Mouse (Mus musculus) CD4-positive, CD25-positive, alpha-beta regulatory T cell, adult 4 months (primary cell): ENCODE measurements around the gene Gm10273. TPM values are rescaled to one million over a fixed set of nuclear protein-coding genes. Genes with fewer than 3 reads are reported as not detected.
"Not testable (repeated sequence)": the region's sequence is repeated elsewhere in the genome, so short reads cannot be mapped to it uniquely, and the experiment has no call there.

Source experiments
- ATAC-seq: one replicate; pipeline ENCODE4 v1.8.0; 2017
- polyA plus RNA-seq, 2 experiments: library from polyadenylated mRNA; unstranded; fragments of 100-300 nt; shearing (Covaris generic); gene quantifications; one replicate each; pipeline ENCODE4 v1.2.1; 2017

Gene Gm10273
- 10 to 100 TPM; 52.8 to 77.1 TPM for polyA plus RNA-seq

DNA sequence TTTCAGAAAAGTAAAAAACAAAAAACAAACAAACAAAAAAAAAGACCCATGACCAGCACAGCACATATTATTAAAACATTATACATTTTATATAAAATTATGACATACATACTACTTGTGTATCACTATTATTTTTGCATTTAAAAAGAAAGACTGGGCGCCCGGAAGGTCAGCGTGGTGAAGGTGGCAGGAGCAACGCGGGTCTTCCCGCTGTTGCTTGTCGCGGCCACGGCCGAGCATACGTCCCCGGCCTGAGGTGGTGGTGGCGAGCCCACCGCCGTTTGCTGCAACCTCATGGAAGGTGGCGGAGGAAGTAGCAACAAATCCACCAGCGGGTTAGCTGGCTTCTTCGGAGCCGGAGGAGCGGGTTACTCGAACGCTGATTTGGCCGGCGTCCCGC, at the start of gene Gm10273:
Gene Gm10273 (plus strand): TSS at position 172 of the 400 bp plus-strand sequence.
- not testable (repeated sequence) for ATAC-seq

DNA sequence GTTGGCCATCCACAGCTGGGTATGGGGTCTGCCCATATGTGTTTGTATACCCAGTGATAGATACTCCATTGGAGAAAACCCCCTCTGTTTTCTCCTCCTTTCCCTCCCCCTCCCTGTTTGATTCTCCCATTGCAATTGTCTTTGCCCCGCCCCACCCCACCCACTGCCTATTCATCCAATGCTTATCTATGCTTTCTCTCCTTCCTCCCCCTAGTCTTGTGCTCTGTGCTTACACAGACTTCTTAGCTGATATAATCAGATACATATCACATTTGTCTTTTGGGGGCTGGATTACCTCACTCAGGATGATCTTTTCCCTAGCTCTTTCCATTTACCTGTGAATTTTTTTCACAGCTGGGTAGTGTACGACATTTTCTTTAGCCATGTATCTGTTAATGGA, 48.9 kb upstream of the Gm10273 start:
- no peak for ATAC-seq

DNA sequence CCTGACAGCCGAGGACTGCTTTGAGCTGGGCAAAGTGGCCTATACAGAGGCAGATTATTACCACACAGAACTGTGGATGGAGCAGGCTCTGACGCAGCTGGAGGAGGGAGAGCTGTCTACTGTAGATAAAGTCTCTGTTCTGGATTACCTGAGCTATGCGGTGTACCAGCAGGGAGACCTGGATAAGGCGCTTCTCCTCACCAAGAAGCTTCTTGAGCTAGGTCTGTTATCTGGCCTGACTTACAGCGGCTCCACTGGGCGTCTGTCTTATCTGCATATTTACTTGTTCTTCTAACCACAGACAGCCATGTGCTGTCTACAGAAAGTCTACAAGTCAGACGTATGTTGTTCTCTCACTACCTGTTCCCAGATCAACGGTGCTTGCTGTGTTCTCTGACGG, 47.2 kb upstream of the Gm10273 start:
- no peak for ATAC-seq

DNA sequence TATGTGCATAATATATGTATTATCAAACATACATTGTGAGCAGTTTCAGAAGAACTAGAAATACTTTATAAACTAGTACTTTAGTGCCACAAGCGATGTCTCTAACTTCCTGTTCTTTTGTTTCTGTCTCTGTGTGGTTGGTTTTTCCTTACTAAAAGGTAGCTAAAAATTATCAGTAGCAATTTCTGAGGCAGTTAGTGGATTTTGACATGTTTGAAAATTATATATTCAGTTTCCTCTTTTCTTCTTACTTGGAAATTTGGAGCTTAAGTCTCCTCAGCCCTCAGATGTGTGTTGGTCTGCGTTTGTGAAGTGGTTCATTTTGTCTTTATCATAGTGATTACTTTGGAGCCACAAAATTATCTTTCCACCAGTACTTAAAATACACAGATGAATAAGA, 45.9 kb upstream of the Gm10273 start:
- ATAC-seq: no peak

DNA sequence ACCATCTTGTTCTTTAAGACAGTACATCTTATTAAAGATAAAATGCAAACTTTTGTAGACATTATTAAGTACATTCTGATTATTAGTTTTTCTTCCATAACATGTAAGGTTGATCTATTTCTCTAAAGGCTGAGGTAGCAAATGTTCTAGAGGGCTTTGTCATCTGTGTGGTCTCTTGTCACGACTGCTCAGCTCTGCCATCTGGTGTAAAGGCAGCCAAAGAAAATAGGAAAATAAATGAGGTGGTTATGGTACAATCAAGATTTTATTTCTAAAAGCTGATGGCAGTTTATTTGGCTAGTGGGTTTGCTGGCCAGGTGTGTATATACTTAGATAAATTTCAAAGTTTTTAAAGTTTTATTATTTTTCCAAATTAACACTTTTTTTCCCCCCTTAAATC, 42.4 kb upstream of the Gm10273 start:
- no peak for ATAC-seq

DNA sequence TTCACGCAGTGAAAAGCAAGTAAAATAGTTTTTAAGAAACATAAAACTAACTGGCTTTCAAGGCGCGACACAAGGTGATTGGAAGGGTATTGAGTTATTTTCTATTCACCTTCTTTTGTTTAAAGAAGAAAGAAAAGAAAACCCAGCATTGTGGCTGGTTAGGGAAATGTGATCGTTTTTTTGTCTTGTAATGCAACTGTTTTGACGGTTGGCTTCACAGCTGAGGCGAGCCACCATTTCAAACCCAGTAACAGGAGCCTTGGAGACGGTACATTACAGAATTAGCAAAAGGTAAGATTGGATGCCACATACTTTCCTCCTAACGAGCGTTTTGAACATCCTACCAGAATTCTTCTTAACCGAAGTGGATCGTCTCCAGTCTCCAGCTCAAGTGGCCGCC, 41.3 kb upstream of the Gm10273 start:
- ATAC-seq: no peak

DNA sequence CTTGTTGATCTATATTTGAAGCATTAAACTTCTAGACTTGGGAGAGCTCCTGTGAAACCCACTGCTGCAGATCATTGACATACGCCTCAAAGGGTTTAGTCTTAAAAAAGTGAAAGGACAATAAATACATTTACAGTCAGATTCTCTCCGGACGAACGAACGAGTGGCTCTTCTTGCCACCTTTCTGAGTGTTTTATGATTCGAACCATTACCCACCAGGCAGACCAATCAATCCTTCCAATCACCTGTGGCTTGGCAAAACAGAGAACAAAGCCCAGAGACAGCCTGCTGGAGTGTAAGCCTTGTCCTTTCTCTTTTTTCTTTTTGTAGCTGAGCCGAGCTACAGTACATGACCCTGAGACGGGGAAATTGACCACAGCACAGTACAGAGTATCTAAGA, 40.4 kb upstream of the Gm10273 start:
- ATAC-seq: no peak

DNA sequence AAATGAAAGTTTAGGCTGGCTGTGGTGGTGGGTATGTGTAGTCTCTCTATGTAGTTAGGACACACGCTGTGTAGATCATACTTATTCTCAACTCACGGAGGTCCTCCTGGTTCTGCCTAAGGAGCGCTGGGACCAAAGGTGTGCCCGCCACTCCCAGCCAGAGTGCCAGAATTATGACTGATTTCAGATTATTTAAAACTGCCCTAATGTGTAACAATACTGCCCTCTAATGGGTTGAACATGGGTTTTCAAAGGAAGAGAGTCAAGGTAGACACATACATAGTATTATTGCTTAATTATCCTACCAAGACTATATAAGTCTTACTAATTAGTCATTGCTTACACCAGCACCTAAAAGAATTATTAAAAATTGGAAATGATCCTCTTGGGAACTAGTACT, 36.7 kb upstream of the Gm10273 start:
- ATAC-seq: peak; percentile 39

DNA sequence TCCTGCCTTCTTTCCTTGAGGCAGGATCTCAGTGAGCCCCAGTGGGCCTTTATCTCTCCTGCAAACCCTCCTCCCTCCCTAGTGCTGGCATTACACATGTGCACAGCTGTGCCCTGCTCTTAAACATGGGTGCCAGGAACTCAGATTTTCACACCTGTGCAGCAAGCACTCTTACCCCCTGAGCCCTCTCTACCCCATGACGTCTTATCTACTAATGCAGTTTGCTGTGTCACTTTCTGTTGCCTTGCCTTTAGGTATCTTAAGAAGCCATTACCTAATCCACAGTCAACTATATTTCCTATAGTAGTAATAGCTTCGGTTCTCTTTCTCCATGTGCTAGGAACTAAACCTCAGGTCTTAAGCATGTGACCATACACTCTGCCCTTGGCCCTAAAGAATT, 32.2 kb upstream of the Gm10273 start:
- ATAC-seq: no peak

DNA sequence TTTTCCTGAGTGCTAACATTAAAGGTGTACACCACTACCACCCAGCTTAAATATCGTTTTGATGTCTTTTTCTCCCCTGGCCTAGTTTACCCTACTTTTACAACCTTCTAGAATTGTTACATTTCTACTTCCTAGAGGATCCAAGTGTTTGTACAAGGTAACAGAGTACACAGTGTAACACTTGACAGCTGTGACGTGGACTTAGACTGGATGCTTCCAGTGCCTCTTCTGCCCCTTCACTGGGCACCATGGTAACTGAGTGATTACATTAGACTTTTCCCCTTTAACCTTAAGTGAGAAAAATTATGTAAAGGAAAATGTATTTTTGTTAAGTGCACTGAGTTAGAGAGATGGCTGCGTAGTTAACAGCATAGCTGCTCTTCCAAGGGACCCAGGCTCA, 30.9 kb upstream of the Gm10273 start:
- ATAC-seq: no peak

DNA sequence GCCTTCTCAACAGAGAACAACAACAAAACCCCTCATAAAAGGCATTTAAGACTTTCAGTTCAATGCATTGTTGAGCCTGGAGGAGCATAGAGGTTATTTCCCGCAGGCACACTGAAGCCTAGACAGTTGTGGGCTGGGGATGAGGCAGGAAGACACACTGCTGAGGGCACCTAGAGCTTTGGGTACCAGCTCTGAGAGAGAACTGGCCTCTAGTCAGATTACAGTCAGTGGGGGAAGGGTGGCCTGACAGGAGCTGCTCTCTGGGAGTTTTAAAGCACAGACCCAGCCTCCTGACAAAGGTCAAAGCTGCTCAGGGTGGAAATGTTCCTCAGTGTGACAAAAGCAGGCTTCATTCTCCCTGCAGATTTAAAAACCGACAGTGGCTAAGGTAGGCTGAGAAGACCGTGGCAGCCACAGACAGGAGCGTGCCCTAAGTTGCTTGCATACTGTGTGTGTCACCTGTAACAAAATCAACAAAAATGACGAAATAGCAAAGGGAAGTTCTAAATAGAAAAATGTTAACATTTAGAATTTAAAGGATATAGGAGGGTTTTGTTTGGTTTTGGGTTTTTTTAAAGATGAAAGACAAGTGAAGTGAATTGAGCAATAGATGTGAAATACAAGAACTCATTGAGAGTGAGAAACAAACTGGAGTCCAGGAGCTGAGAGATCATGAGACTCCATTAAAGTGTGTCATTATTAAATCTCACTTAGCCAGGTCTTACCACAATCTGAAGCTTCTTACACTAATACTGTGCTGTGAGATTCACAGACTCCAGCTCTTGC, 29.4 kb upstream of the Gm10273 start:
- no peak for ATAC-seq

DNA sequence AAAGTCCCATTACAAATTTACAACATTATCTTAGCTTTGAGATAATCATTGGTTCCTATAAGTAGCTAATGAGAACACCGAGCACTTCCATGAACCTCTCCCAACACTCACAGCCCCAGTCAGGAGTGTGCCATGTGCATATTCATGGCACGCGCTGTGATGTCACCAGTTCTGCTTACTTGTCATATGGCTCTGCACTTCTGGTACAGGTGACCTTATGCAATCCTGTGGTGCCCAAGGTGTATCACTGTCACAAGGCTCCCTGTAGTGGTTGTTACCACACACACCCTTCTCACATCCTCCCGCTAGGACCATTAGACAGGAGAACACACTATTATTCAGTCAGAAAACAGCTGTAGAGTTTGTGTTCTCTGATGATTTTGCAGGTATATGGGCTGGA, 28.7 kb upstream of the Gm10273 start:
- ATAC-seq: no peak

DNA sequence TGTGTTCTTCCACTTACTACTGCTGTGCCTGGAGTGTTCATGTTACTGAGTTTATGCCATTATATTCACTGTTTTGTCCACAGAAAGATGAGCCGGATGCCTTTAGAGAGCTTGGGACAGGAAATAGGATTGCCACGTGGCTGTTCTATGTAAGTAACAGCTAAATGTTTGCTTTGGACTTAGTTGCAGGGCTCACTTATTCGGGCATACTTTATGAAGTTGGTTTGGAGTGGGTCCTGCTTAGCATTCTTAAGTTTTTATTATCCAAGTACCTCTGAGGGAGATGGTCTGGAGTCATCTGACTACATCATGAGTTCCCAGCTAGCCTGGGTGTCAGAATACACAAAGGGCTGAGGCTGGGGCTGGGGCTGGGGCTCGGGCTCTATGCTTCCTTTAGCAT, 28.2 kb upstream of the Gm10273 start:
- ATAC-seq: no peak

DNA sequence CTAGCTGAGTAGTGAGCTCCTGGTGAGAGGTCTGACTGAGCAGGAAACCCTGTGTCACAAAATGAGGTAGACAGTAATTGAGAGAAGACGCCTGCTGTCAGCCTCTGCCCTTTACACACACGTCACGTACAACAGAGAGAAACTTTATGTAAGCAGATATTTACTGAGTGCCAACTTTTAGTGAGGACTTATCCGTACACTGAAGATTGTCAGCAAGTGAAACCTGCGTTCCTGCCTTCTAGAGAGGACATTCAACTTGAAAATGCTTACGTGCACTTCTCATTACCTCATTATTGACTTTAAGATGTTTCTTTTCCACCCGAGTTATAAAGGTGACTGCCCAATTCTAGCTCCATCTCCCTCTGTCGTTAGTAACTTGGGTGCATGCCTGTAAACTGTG, 26.7 kb upstream of the Gm10273 start:
- no peak for ATAC-seq

DNA sequence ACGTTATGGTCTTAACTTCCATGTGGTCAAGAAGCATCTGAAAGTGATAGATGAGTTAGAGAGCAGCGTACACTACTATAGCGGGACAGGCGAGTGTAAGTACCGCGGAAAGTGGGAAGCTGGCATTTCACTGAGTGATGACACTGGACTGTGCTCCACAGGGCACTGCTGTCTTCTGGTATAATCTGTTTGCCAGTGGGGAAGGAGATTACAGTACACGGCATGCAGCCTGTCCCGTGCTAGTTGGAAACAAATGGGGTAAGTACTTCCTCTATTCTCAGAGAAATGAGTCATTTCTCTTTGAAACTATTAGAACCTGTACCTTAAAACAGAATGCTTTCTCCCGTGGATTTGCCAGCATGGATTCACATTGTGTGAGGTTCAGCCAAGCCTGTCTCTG, 26.0 kb upstream of the Gm10273 start:
- ATAC-seq: no peak

DNA sequence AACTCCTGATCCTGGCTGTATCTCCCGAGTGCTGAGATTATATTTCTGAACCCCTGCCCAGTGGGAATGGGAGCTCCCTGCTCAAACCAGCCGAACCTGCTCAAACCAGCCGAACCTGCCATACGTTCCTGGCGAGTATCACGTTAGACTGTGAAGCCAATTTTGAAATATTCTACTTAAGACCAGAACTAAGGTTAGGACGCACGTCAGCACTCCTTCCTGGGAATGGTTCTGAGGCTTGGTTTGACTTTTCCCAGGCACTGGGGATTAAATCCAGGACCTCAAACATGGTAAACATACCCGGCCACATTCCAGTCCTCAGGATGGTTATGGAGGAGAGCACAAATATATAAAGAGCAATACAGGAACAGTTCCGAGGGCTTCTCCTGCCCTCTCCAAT, 17.5 kb upstream of the Gm10273 start:
- ATAC-seq: no peak

DNA sequence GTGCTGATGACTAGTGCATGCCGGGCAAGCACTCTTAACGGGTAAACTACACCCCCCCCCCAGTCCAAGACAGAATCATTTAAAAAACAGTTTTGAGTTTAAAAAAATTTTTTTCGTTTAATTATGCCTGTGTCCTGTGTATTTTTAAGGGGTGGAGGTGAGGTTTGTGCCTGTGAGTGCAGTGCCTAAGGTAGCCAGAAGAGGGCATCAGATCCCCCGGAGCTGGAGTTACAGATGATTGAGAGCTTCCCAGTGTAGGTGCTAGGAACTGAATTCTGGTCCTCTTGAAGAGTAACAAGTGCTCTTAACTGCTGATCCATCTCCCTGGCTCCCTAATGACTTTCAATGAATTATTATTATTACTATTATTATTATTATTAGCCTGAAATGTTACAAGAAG, 16.7 kb upstream of the Gm10273 start:
- ATAC-seq: no peak

DNA sequence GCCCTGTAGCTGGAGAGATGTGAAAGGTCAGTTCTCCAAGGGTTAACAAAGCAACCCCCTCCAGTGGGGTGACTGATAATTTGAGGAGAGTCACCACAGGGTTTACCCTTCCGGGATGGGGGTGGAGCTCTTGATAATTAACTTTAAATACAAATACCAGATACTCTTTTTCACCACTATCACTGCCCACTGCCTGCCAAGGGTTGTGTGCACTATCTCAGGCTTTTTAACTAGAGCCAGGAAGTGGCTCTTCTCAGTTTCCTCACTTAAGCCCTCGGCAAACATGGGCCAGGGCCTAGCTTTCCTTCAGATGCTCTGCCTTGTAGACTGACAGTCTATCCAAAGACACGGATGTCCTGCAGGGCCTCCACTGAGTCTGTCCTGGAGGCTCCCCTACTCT, 15.5 kb upstream of the Gm10273 start:
- peak; percentile 71 for ATAC-seq

DNA sequence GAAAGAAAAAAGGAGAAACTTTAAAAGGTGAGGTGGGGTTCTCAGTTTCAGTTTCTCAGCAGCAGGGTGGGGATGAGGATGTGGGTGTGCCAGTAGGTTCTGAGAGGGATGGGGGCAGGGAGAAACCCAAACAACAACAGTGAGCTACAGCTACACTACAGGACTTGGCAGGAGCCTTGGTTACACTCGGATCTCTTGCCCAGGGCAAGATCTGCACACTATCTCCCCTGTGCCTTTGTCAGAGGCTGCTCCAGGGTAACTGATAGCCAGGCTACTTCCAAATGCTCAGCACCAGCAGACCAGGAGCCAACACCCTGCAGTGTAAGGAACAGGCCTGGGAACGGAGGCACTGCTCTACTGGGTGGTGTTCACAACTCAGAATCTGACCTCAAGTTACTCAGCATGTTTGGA, 15.0 kb upstream of the Gm10273 start:
- peak; percentile 85 for ATAC-seq

DNA sequence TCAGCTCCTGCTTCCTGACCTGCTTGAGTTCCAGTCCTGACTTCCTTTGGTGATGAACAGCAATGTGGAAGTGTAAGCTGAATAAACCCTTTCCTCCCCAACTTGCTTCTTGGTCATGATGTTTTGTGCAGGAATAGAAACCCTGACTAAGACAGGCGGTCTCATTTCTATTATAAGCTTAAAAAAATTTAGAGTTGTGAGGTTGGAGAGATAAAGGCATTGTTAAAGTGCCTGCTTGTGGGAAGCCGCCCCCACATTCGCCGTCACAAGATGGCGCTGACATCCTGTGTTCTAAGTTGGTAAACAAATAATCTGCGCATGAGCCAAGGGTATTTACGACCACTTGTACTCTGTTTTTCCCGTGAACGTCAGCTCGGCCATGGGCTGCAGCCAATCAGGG, 13.9 kb upstream of the Gm10273 start:
- ATAC-seq: peak; percentile 25

DNA sequence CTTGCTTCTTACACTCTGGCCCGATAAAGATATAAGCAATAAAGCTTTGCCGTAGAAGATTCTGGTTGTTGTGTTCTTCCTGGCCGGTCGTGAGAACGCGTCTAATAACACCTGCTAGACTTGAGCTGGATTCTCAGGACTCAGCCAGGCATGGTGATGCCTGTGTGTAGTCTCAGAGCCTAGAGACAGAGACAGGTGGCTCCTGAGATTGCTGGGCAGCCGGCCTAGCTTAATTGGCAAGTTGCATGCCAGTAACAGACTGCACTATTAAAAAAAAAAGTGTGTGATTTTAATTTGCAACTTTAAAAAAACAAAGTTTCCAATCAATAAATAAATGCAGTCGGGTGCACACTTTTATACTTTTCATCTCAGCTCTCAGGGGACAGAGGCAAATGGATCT, 8.5 kb upstream of the Gm10273 start:
- ATAC-seq: no peak

DNA sequence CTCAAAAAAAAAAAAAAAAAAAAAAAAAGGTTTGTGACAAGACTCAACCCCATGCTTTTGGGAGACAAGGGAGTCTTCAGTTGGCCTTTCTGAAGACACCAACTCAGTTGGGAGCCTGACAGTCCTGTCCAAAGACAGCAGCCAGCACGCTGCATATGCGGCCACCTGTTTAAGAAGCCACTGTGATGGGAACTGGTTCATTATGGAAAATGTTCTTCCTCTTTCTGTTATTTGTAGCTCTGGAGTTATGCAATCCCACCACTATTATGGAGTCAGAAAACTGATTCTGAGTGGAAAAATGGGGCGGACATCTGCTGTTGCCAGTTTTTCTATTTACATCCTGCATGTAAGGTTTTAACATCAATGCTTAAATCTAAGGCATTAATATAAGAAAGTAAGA, 5.8 kb upstream of the Gm10273 start:
- no peak for ATAC-seq

DNA sequence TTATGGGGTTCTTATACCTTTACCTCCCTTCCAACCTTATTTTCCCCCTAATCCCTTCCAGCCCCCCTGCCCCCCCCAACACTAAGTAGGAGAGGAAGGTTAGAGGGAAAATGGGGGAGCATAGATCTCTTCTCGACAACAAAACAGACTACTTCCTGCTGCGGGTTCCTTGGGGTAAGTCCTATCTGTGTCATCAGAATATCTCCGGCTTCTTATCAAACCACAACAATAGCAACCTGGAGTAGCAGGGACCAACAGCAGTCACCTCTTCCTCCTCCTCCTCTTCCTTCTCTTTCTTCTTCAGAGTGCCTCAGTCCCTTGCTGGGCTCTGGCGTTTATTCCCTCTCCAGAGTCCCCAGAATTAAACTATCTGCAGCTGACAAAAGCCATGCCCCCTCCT, 3.5 kb upstream of the Gm10273 start:
- peak; percentile 86 for ATAC-seq

DNA sequence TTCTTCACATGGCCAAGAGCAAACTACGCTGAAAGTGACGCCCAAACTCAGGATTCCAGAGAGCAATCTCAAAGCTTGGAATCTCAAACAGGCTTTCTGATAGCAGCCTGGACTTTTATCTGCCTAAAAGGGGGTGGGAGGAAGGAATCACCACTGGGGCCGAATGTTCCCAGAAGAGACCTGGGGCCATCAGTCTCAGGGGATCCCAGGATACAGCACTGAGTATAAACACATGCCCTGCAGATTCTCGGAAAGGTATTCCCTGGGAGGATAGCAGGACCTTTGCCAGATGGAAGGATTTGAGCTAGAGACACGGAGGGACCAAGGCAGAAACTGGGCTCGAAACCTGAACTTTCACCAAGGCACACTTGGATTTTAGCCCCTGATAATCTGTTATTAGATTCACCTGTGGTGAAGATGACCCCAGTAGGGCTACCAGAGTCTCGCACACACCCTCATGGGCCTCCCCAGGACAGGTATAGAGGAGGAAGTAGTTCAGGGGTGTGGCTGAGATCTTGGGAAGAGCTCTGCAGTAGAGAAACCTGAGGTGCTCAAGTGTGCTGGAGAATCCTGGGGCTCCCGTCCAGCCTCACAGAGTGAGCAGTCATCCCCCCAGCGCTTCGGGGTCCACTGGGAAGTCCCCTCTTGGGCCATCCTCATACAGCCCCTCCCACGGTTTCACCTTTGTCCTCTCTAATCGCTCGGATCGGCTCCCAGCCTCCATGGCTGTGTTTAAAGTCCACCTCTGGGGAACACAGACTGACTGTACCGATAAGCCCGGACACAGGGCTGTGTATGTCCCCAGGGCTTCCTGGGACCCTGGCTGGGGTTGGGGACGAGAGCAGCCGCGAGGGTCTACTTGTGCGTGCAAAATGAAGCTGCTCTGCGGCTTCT, 7.7 kb downstream of the Gm10273 start, which contains the start of gene Pla2g12b:
Gene Pla2g12b (plus strand): TSS at position 762 of the 894 bp plus-strand sequence.
- no peak for ATAC-seq
